Mouse (Mus musculus): ENCODE results near the gene Rgs19.

Rgs19 gene

DNA sequence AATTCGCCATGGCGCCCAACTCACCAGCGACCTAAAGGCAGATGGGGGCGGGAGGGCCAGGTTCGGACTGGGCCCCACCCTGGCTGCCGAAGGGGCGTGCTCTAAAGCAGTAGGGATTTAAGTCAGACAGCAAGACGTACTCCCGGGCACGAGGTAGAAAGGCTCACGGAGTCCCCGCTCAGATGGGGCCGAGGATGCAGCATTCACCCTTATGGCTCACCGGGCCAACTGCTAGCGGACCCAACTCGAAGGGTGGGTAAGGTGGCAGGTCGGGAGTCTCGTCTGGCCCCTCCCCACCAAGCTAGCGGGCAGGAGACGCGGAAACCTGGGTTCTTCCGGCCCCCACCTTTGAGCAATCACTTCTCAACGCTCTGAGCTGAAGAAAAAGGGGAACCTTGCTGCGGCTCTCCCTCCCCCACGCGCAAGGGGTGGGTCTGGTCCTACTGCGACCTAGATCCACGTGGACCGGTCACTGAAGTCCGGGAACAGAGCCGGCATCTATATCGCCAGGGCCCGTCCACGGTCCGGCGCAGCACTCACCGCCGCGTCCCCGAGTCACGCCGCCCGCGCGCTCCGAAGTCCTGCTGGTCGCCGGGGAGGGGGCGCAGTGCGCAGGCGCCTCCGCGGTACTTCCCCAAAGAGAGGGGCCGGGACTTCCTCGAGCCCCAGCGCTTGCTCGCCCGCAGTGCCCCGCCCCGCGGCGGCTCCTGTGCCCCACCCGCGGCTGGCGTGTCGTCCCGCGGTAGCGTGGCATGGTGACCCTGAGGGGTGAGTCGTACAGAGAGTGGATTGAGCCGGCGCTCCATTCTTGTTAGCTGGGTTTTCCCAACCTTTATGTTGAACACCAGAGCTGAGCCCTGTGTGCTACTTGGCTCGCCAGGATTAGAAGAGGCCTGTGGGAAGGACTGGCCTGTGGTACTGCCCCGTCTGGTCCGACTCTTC lies at the start of gene Rgs19:
Rgs19 (minus strand) TSS at position 639 of the 942 bp plus-strand sequence.
- DNase-seq, result peak; percentile 89 to 93

- DNase-seq, result no peak
Measured at GRCm38 (mm10) chr2:181730051-181730450, 36.3 kb upstream of the Rgs19 start.

- DNase-seq, result no peak
Measured at GRCm38 (mm10) chr2:181727659-181728262, 34.0 kb upstream of the Rgs19 start.

- peak in 1 of 2 experiments; percentile 19 for DNase-seq
Measured at GRCm38 (mm10) chr2:181722213-181722612, 28.4 kb upstream of the Rgs19 start.

DNA sequence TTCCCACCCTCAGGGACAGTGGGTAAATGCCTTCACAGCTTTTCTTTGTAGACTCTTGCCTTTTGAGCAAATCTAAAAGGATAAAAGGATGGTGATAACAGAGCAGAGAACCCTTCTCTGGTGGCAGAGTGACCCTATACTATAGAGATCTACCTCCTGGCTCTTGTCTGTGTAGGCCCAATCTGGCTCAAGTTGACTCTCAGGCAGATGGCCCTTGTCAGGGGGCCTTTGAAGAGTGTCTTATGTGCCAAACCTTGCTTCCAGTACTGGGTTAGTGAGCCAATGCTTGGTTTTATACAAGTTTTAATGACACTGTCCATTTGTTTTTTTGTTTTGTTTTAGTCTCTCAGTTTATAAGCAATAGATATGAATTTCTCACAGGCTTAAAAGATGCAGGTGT lies 27.4 kb upstream of the Rgs19 start:
- DNase-seq, result no peak

- no peak for DNase-seq
Measured at GRCm38 (mm10) chr2:181720061-181720460, 26.3 kb upstream of the Rgs19 start.

GRCm38 (mm10) chr2:181716991-181717390 lies 23.2 kb upstream of the Rgs19 start:
- no peak for DNase-seq

- no peak for DNase-seq
Measured at GRCm38 (mm10) chr2:181715382-181715781, 21.6 kb upstream of the Rgs19 start.

- DNase-seq, result no peak
Measured at GRCm38 (mm10) chr2:181714903-181715326, 21.1 kb upstream of the Rgs19 start, which contains the start of gene Oprl1. TSS of gene Oprl1 (plus strand) at chr2:181715016.

- no peak for DNase-seq
Measured at GRCm38 (mm10) chr2:181713749-181714148, 20.0 kb upstream of the Rgs19 start.

- DNase-seq, result no peak
Measured at GRCm38 (mm10) chr2:181706668-181707067, 12.9 kb upstream of the Rgs19 start.

GRCm38 (mm10) chr2:181698241-181698640 lies 4.5 kb upstream of the Rgs19 start, which contains the start of gene Lkaaear1:
TSS of gene Lkaaear1 (minus strand) at chr2:181698442.
- no peak for DNase-seq

DNA sequence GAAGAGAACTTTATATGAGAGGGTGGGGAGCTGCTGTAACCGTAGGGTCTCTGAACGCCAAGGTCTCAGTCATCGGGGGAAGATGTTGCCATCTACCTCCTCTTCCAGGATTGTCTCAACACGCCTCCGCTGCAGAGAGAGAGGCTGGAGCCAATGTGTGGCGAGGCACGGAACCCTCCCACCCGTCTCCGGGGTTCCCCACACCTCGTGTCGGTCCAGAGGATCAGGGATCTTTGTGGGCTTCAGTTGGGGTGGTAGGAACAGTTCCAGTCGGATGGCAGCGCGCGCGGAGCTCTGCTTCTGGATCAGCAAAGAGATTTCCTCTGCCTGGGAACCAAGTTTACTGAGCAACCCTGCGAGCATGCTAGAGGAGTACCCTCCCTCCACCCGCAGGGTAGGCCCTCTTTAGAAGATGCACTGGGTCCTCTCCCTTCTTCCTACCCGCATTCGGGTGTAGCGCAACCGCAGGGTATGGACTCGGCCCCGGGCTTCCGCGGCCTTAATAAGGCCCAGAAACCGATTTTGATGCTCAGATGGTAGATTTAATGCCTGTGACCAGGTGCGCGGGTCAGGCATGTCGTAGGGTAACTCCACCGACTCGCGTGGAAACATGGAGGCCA lies 3.1 kb upstream of the Rgs19 start:
- no peak for DNase-seq

GRCm38 (mm10) chr2:181695776-181696175 lies 2.0 kb upstream of the Rgs19 start:
- DNase-seq, result no peak

- DNase-seq, result no peak
Measured at GRCm38 (mm10) chr2:181694581-181694980, 804 bp upstream of the Rgs19 start.

DNA sequence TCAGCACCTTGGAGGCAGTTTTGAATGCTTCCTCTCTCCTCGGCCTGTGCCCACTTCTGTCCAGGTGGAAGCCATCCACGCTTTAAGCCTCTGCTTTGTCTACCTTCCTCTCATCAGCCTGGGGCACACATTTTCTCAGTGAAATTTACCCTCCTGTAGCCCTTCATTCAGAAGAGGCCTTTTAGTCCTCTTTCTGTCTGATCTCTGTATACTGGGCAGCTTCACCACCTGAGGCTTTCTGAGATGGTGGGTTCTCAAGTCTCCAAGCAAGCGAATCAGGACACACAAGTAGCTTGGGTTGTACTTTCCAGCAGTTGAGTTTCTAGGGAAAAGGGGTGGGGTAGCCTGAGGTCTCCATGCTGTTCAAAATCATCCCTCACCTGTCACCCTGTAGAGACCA lies 1.5 kb downstream of the Rgs19 start:
- no peak for DNase-seq

DNA sequence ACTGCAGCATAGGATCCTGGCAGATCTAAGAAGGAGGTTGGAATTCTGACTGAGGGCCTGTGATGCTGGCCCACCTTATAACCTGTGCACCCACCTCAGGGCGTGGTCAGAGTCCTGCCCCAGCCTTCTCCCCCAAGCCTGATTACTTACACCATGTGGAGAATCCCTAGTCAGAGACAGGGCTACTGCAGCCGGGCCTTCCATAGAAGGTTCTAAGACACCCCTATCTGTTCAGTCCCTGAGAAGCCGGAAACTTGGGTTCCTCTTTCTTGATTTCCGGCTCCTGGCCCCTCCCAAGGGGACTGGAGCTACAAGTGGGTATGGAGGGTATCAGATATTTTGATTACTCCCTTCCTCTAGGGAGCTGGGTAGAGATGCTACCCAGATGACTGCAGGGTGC lies 2.2 kb downstream of the Rgs19 start:
- DNase-seq, result no peak

GRCm38 (mm10) chr2:181691083-181691482 lies 2.7 kb downstream of the Rgs19 start:
- no peak for DNase-seq

GRCm38 (mm10) chr2:181689466-181690160 lies 4.2 kb downstream of the Rgs19 start:
- no peak for DNase-seq

DNA sequence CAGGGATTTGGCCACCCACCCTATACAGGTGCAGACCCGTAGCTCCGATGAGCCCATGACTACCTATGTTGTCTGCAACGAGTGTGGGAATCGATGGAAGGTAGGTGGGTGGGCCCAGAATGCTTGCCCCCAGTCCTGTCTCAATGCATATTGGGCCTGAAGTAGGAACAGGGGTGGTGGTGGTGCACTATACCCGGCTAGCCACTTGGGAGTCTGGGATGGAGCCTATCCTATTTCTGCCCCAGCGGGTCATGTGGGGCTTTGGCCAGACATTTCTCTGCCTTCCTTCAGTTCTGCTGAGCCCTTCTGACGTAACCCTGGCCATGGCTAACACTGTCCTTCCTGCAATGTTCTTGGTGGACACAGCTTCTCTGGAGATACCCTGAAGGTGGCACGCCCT lies 6.2 kb downstream of the Rgs19 start:
- DNase-seq, result no peak

GRCm38 (mm10) chr2:181685686-181686085 lies 8.1 kb downstream of the Rgs19 start:
- no peak for DNase-seq

DNA sequence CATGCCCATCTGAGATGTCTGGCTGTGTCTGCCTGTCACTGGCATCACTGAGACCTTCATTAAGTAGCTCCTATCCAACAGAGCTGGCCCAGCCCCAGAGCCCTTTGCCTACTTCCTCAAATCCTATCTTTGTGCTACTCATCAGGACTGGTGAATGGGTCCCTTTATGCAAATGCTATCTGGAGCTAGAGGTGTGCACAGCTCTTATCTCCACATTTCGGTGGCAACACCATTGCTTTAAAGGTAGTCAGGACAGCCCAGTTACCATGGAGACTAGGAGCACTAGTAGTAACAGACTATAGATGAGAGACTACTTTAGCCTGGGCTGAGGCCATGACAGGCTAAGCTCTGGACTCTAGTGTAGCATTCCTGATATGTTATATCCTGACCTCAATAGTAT lies 9.1 kb downstream of the Rgs19 start:
- DNase-seq, result no peak

DNA sequence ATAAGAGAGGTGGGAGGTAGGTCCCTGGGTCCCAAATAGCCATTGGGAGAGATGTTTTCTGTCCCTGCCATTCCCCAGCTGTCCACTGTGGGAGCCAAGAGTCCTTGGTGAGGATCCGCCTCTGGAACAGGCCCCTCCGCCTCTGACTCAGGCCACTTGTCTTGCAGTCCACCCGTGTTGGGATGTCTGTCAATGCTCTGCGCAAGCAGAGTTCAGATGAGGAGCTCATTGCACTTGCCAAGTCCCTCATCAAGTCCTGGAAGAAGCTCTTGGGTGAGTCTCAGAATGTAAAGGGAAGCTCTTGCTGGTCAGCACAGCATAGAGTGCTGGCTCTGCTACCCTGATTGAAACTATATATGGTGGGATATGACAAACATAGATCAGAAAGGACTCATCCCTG lies 10.4 kb downstream of the Rgs19 start:
- DNase-seq, result no peak
